Mouse (Mus musculus) brain, embryonic 18.5 days (tissue): ENCODE results near the gene Ttbk2.

ENCODE experiments used
- DNase-seq: peaks from one replicate; pipeline ENCODE4 v3.0.0-alpha.2; 2012; ENCODE audit warnings: low read depth, low spot score

The Ttbk2 gene

DNA sequence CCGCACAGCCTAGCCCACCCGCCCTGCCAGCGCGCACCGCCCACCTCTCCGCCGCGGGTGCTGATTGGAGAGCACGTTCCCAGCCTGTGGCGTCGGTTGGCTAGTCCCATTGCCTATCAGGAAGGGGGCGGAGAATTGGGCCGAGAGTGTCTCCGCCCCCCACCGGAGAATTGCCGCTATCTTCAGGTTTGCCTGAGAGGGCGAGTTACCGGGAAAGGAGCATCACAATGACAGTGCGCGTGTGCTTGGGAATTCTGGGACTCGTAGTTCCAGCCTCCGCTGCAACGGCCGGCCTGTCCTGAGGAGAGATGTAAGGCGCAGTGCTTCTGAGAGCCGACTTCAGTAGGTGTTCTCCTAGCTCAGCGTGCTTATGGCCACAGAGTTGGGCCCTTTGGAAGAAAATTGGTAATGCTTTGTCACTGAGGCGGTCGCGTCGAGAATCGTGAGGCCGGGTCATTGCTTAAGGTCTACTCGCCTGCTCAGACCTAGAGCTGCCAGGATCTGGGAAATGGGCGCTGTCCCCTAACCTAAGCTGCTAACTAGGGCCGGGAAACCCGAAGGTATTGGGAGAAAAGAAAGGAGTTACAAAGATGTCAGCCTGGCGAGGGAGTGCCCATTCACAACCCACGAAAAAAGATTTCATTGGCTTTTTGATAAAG lies at the start of gene Ttbk2:
Ttbk2 (minus strand) TSS at position 181 of the 659 bp plus-strand sequence.
- DNase-seq = peak; percentile 96

DNA sequence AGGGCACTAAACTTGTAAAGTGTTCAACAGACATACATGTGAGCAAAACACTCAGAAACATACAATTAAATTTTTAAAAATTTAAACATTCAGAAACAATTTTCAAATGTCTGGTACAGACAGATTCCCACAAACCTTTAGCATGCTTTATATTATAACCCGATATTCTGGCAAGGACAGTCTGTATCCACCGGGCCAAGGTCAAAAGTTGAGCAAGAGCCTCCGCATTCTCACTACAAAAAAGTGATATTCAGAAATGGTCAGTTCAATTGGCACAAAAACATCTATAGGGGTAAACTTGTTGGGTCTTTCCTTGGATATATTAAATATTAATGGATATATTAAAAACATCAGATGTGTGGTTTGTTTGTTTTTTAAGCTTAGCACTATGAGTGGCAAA lies 46.0 kb upstream of the Ttbk2 start:
- DNase-seq = no peak

DNA sequence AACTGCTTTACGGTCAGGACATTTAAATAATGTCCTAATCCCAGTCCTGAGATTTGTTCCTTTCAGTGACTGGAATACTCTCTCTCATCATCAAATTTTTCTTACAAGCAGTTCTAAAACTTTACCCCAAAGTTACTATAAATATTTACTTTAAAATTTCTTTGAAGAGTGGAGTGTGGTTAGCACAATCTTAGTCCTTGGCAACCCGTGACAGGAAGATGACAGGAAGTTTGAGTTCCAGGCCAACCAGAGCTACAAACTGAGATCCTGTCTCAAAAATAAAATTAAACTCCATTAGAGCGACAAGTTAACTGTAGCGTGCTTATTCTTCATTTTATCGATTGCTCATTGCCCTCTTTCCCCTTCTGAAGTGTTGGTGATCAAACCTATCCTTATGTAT lies 37.2 kb upstream of the Ttbk2 start:
- no peak for DNase-seq

DNA sequence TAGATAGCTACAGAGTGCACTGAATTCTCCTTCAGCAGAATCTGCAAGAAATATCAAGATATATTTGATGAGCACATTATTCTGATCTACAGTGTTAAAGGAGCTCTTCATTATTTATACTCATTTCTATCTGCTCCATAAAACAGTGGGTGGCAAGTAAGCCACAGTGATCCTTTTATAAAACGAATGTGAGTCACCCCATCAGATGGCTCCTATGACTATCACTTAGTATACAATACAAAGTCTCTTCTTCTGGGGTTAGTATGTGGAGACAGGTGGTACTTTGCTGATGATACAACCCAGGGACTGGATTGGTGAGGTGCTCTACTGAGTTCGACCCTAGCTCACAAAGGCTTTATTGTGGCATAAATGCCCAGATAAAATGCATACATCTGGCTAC lies 22.8 kb upstream of the Ttbk2 start:
- no peak for DNase-seq

DNA sequence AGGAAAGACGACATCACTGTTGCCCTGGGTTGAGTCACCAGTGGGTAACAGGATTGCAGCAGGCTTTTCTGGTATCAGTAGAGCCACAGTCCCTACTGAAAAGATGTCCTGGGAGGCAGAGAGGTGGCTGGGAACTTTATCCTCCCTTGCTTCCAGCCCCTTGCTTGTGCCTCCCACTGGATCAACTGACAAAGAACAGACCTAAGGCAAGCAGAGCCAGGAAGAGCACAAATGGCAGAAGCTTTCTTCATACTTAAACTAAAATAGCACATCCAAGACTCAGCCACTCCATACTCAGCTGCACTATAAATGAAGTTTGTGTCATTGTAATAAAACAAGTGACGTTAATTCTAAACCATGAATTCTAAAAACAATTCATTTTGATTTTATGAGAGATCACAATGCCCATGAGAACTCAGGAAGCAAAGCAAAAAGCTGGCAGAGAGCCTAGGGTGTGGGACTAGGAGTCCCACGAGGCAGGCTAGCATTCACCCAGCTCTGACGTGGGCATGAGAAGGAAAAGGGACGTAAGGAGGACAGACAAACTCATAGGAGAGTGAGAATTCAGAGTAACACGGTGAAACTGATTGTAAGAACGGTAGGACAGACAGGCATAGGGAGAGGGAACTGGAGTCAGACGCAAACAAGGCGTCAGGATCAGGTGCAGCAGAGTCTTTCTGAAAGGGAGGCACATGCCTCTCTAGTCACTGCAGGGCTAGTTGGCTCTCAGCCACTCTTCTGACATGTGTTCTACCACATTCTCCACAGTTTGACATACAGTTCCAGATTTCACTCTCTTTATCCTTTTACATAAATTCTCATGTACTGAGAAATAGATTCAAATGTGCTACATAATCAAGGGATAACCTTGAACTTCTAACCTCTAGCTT lies 21.3 kb upstream of the Ttbk2 start:
- DNase-seq = no peak

DNA sequence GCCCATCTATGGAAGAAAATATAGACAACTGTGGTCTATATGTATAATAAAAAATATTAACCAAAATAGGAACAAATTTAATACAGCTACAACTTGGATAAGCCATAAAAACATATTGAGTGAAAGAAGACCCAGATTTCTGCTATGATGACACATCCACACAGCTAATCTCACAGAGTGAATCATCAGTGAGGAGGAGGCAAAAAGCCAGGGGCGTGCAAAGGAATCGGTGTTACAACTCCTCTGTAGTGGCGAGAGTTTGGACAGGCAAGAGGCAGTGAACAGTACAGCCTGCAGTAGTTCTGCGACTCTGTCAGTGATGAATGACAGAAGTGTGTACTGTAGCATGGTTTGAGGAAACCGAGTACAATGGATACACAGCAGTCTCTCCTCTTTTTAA lies 16.9 kb upstream of the Ttbk2 start:
- DNase-seq = no peak

DNA sequence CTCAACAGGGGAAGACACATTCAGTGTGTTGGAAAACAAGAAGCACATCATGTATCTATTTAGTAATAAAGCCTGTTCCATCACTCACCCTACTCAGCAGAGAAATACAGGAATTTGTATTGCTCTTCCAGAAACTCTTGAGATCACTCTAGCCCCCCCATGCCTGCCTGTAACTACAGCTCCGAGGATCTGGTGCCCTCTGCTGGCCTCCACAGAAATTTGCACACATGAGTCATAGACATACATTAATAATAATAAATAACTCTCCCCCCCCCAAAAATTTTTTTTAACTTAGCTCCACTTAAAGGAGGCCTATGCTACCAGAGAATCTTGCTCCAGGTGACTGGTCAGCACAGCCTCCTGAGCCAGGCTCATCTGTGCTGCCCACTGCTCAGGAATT lies 16.2 kb upstream of the Ttbk2 start:
- no peak for DNase-seq

DNA sequence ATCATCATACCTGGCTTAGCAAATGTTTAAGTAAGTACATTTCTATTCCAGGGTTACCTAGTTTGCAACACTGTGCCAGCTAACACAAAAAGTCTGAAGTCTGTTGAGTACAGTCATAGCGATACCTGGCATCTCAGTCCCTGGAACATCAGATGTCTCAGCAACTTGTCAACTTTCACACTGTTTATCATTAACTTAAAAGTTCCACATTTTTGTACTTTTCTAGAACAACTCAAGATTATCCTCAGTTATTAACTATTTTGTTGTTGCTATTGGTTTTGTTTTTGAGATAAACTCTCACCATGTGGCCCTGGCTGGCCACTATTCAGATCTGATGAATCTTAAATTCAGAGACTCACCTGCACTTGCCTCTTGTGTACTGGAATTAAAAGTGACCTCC lies 13.0 kb upstream of the Ttbk2 start:
- no peak for DNase-seq

DNA sequence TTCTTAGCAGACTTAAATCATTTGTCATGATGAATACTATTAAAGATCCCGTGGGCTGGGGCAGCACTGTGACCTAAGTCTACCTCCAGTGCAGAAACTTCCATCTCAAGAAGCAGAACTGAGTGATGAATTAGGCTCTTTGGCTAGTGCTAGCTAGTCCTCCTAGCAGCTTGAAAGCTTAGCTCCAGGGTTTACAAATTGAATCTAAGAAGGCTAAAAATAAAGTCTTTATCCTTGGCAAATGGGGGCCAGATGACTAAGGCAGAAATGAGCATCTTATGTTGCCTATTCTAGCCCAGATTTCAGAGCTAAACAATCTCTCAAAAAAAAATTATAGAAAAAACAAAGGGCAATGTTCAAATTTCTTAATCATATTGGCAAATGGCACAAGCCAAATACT lies 10.3 kb upstream of the Ttbk2 start:
- DNase-seq = no peak

DNA sequence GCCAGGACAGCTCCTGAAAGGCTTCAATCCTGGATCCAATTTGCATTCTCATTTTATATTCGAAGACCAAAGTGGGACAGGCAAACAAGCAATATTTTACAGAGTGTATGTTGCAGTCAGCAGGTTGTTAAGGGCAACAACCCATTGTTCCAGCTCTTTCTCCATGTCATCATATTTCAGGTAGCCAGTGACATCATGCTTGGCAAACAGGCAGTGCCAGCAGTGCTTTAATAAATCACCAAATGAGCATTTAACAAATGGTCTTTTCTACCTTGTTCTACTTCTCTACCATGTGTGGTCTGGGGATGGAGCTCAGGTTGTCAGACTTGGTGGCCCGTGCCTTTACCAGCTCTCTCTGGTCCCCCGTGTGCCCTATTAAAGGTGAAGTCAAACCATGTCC lies 7.7 kb upstream of the Ttbk2 start:
- DNase-seq = no peak

DNA sequence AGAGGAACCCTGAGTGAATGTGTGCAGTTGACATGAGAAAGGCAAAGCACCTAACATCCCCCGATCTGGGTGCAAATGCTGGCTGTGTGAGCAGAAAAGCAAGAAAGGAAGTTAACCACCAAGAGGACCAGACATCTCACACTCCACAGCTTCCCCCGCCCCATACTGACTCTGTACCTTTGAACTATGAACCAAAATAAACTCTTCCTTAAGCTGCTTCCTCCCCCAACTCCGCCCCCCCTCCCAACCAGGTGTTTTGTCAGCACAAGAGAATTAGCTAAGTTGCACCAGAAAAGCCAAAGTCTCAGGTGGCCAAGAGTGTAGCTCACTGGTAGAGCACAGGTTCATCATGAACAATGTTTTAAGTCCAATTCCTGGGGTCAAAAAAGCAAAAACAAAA lies 2.7 kb upstream of the Ttbk2 start:
- no peak for DNase-seq

DNA sequence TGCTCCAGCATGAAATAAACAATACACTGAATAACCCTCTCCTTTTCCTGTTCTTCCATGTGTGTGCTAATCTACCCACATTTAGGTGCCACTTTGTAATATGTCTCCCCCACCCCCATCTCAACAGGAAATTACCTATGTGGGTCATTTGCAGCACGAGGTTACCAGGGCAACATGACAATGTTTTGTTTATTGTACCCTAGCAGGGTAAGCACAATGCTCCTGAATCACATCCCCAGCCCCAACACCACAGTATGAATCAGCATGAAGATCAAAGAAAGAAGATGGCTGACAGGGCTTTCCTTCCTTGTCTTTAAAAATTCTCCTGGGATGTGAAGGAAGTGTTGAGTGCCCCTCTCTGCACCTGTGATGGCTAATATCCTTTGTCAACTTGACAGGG lies 2.2 kb upstream of the Ttbk2 start:
- no peak for DNase-seq

DNA sequence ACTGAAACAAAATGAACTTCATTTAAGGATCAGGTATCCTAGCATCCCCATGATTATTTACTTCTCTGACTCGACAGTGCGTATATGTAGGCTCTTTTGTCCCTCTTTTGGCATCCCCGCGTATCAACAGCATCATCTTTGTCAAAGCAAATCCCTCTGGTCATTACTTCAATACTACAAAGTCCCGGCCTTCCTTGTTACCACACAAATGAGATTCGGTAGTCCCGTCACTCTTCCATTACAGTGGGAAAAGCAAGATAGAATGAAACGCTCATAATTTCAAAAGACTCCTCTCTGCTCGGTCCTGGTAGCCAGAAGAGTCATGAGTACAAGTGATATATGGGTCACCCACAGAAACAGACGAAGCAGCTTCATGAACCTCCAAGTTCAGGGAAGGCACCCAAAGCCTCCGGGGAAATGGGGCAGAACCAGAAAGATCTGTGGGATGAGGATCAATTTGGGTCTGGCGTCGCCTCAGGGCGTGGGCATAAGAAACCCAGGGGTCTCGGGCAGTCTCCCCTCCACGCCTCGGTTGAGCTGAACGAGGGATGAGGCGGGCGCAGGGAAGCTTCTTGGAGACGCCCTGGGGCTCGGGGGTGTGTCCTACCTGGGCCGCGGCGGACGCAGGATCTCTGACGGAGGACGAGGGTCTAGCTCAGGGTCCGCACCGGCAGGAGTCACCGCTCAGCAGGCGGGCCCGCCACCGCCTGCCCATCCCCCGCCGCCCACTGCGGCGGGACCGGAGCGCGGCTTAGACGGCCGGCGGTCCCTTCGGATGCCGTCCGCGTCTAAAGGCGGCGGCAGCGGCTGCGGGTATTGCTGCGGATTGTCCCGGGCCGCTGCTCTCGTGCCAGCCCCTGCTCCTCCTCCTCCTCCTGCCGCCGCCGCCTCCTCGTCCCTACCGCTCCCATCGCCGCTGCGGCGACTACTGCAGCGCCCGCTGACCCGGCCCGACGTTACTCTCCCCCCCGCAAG lies 668 bp downstream of the Ttbk2 start, which contains the start of gene Cdan1:
Cdan1 (minus strand) TSS at position 680 of the 975 bp plus-strand sequence.
- no peak for DNase-seq

DNA sequence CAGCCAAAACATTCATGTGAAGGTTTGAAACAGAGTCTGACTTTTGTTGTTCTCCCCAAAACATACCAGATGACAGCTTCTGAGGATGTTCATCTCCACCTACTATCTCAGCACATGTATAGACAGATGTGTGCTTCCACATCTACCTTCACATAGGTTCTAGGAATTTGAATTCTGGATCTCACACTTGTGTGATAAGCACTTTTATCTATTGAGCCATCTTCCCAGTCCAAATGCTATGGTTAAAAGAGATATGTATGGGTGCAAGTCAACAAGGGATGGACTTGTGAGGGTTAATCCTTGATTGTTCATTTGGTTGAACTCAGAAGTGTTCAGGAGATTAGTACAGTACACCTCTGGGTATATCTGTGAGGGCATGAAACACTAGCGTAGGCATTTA lies 5.1 kb downstream of the Ttbk2 start:
- no peak for DNase-seq

DNA sequence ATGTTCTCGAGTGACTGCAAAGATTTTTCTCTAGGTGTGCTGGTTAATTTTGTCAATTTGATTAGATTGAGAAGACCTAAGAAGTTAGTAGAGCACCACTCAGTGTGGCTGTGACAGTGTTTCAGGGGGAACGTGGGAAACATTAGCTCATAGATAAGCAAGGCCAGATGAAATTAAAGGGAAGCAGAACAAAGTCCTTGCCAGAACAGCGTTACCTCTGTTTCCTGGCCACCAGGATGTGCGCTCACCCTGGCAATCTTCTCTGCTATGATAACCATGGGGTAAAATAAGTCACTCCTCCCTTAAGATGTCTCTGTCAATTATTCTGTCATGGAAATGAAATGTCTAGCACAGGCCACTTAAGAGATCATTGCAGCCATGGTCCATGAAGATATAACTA lies 6.4 kb downstream of the Ttbk2 start:
- DNase-seq = no peak

DNA sequence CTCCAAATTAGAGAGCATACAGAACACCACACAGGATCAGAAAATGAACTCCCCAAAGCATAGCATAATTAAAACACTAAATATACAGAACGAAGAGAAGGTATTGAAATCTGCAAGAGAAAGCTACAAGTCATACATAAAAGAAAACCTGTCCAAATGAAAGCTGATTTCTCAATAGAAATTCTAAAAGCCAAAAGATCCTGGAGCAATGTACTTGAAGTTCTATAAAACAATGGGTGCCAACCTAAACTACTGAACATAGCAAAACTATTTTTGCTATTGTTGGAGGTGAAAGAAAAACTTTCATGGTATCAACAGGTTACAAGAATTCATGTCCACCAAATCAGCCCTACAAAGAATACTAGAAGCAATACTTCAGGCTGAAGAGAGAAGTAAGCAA lies 9.2 kb downstream of the Ttbk2 start:
- no peak for DNase-seq

DNA sequence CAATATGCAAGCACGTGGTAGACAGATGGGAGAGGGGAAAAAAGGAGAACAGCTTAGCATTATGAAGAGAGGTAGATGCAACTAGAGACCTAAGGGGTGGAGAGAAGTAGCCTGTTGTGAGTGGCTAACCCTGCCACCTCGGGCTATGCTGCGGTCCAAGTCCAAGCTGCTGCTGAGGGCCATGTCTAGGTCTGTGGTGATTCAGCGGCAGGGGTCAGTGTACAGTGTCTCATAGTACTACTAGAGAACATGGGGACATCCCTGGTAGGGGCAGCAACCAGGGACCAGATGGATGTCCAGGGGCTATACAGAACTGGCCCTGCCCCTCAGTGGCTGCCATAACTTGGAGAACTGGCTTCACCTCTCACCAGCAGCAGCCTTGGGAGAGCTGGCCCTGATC lies 15.2 kb downstream of the Ttbk2 start:
- no peak for DNase-seq

DNA sequence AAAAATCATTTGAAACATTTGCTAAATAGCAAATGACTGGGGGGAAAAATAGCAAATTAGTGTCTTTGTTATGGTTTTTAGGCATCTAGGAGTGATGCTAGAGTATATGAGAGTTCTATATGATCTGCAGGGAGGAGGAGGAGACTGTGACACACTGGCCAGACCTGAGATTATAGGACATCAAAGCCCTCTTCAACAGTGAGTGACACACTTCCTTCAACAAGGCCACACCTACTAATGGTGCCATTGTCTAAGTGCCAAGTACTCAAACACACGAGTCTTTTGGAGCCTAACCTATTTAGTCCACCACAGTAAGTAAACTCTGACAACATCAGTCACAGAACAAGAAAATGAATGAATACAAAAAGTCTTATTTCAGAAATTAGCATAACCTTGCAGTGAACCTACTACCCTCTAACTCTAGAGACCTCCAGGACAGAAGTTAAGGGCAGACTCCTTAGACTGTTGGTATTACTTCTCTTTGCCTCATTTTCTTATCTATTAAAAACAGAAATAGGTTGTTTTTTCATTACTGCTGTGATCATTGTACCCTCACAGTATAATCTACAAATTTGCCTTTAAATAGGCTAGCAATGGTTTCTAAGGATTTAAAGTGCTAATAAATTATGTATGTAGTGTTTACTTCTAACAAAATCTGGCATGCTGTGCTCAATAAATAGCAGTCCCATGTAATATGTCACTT lies 23.3 kb downstream of the Ttbk2 start:
- no peak for DNase-seq

DNA sequence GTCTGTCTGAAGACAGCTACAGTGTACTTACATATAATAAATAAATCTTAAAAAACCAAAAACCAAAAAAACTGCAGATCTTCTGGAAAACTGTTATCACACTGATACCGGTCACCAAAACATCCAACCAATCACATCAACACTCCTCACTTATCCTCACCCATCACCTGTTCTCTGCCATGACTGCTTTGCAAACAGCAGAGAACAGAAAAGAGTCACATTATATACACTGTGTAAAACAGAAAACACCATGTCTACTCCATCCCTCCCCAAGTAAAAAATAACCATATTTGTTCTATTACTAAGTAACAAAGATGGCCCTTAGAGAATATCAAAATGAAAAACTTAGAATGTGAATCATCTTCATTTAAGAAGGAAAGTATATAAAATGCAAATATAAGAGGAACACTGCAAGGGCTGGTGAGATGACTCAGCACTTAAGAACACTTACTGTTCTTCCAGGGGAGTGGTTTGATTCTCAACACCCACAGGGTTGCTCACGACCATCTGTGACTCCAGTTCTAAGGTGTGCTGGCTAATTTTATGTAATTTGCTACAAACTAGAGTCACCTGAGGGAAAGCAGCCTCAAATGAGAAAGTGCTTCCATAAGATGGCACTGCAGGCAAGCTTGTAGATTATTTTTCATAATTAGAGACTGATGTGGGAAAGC lies 80.0 kb downstream of the Ttbk2 start:
- DNase-seq = no peak

DNA sequence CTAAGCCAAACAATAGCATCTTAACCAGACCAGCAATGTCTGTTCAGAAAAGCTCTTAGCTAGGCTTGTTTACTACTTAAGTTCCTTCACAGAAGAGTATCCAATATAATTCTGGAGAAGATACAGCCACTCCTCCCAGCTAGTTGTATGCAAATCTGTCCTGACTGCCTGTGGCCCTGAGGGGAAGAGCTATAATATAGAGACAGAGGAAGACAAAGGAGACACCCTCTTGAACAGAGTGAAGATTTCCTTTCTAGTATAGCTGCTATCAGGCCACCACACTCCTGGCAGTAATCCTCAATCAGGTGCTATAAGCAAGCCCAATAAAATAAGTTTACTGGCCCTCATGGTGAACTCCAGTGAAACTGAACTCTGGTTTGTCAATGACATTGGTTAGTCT lies 88.5 kb downstream of the Ttbk2 start:
- no peak for DNase-seq

DNA sequence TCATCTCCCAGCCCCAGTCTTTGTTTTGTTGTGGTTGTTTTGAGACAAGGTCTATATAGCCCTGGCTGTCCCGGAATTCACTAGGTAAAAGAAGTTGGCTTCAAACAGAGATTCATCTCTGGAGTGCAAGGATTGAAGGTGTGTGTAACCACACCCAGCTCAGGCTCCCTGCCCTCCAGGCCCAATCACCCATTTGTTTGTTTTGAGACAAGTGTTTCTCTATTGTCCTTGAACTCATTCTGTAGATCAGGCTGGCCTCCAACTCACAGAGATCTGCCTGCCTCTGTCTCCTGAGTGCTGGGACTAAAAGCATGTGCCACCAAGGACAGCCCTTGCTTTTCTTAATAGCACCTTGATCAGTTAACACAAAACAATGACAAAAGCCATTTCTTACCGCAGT lies 102.4 kb downstream of the Ttbk2 start:
- no peak for DNase-seq
